In the genomic region with DNA sequence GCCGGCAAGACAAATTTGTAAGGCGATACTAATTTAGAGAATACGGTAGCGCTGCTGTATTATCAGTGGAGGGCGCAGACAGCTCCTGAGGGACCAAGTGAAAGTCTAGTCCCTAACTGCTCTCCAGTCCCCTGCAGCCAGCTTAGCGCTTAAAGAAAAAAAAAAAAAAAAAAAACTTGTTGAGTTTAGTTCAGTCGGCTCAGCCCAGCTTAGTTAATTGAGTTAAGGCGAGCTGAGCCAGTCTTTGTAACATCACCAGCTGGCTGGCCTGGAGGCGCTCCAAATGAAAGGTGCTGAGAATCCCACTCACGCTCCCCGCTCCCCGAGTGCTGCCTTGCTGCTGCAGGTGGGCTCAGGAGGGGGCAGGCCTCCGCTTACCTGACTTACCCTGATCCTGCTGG, we compare ENCODE assay signal across 8 mouse cellular contexts.
DNase-seq lines count a peak whose midpoint lies in the region; ATAC-seq and TF ChIP-seq lines count a peak whose summit lies in the region.

No protein-coding gene starts in this region.

- H3K36me3 ChIP-seq in forebrain, embryonic 11.5 days (ENCODE audit: control insufficient read depth, insufficient read depth, low read length): no peaks in the 10 kb centered on the region
- no peaks in the 10 kb centered on the region for H3K36me3 ChIP-seq in intestine, postnatal 0 days (ENCODE audit: control insufficient read depth, insufficient read depth)
- H3K36me3 ChIP-seq in liver, embryonic 13.5 days: no peaks in the 10 kb centered on the region
- H3K36me3 ChIP-seq in thymus, adult 2 months (ENCODE audit: control insufficient read depth, insufficient read depth, low read length): no peaks in the 10 kb centered on the region

- no peak overlapping the region; the same call in none of the 2 replicates for H3K9ac ChIP-seq in forebrain, embryonic 11.5 days (ENCODE audit: low read length)
- H3K9ac ChIP-seq in intestine, postnatal 0 days (ENCODE audit: low read depth, low read length): no peak overlapping the region
- H3K9ac ChIP-seq in liver, embryonic 13.5 days: no peak overlapping the region

- TF ChIP-seq POLR2A in thymus, adult 2 months (IDR thresholded peaks at IDR 0.05; ENCODE audit: control insufficient read depth, extremely low read depth, insufficient read depth, low read length, poor library complexity): no peak

- H3K4me2 ChIP-seq in forebrain, embryonic 11.5 days (ENCODE audit: low read depth, low read length, severe bottlenecking): peak overlapping the region; percentile 33; the same call in 1 of the 2 replicates
- 0 out of 2 replicates have a peak overlapping the region, but pooled peaks have one; percentile 27 for H3K4me2 ChIP-seq in intestine, postnatal 0 days (replicated peaks; ENCODE audit: low read depth)
- H3K4me2 ChIP-seq in liver, embryonic 13.5 days: peak overlapping the region; percentile 38; the same call in 1 of the 2 replicates

- no peak for TF ChIP-seq CTCF in intestine, postnatal 0 days (IDR thresholded peaks at IDR 0.05; ENCODE audit: low read depth)
- no peak for TF ChIP-seq CTCF in thymus, adult 2 months (IDR thresholded peaks at IDR 0.05; ENCODE audit: borderline replicate concordance, control insufficient read depth, extremely low read depth, insufficient read depth, low read length, poor library complexity)

- H3K9me3 ChIP-seq in forebrain, embryonic 11.5 days (ENCODE audit: control insufficient read depth, low read length): no peaks in the 10 kb centered on the region
- no peaks in the 10 kb centered on the region for H3K9me3 ChIP-seq in intestine, postnatal 0 days (ENCODE audit: control insufficient read depth)
- H3K9me3 ChIP-seq in liver, embryonic 13.5 days (replicated peaks): no peaks in the 10 kb centered on the region

- 0 out of 2 replicates have a peak, but pooled peaks cover 2% of the 10 kb centered on the region for H3K27me3 ChIP-seq in forebrain, embryonic 11.5 days (ENCODE audit: control insufficient read depth, insufficient read depth, low read length)
- peaks cover 3% of the 10 kb centered on the region; the same call in 1 of the 2 replicates for H3K27me3 ChIP-seq in intestine, postnatal 0 days (replicated peaks; ENCODE audit: control insufficient read depth, insufficient read depth, low read length)
- peaks cover 15% of the 10 kb centered on the region; the same call in 1 of the 2 replicates for H3K27me3 ChIP-seq in liver, embryonic 13.5 days
- no peaks in the 10 kb centered on the region for H3K27me3 ChIP-seq in thymus, adult 2 months (ENCODE audit: control insufficient read depth, insufficient read depth, low read length)

- no peak overlapping the region for H3K4me3 ChIP-seq in forebrain, embryonic 11.5 days (ENCODE audit: low read depth, low read length)
- H3K4me3 ChIP-seq in intestine, postnatal 0 days (ENCODE audit: low read depth, low read length): no peak overlapping the region
- no peak overlapping the region for H3K4me3 ChIP-seq in liver, embryonic 13.5 days (replicated peaks)
- H3K4me3 ChIP-seq in thymus, adult 2 months (ENCODE audit: control insufficient read depth, insufficient read depth, low read length): no peak overlapping the region

- intact Hi-C loops in left cerebral cortex, postnatal 14 days (cut with DNase I): no loop called here

- no peak overlapping the region for H3K27ac ChIP-seq in forebrain, embryonic 11.5 days (ENCODE audit: low read depth, low read length)
- H3K27ac ChIP-seq in intestine, postnatal 0 days (ENCODE audit: low read depth, low read length): no peak overlapping the region
- no peak overlapping the region for H3K27ac ChIP-seq in liver, embryonic 13.5 days
- H3K27ac ChIP-seq in thymus, adult 2 months (ENCODE audit: control insufficient read depth, insufficient read depth, low read length): no peak overlapping the region

- peak; percentile 50 to 51 for DNase-seq in left cerebral cortex, postnatal 14 days (ENCODE audit: low spot score in 2 of 2)
- no peak for DNase-seq in left cerebral cortex, adult 11 months (ENCODE audit: low spot score)
- DNase-seq in forebrain, embryonic 11.5 days (ENCODE audit: low spot score): no peak
- DNase-seq in liver, embryonic 13.5 days: no peak
- no peak for DNase-seq in spleen, postnatal 36 days (ENCODE audit: low spot score in 2 of 2)
- no peak for DNase-seq in thymus, adult 2 months
- no peak for DNase-seq in adrenal gland, postnatal 36 days

- no peak; the same call in 1 of the 2 replicates for ATAC-seq in forebrain, embryonic 11.5 days (replicated peaks; ENCODE audit: low FRiP score)
- ATAC-seq in intestine, postnatal 0 days: no peak
- no peak for ATAC-seq in liver, embryonic 13.5 days (ENCODE audit: low read depth)

- WGBS in forebrain, embryonic 11.5 days: 2% methylated on average over 13 of the region's 13 CpGs
- 25% methylated on average over 13 of the region's 13 CpGs for WGBS in intestine, postnatal 0 days
- WGBS in liver, embryonic 13.5 days (ENCODE audit: insufficient replicate concordance): 24% methylated on average over 13 of the region's 13 CpGs
- 74% methylated on average over 13 of the region's 13 CpGs for WGBS in thymus, adult 2 months

- peaks cover 6% of the 10 kb centered on the region for H3K4me1 ChIP-seq in forebrain, embryonic 11.5 days (replicated peaks; ENCODE audit: control insufficient read depth, insufficient read depth, low read length)
- H3K4me1 ChIP-seq in intestine, postnatal 0 days (replicated peaks; ENCODE audit: control insufficient read depth, insufficient read depth, low read length): 0 out of 2 replicates have a peak, but pooled peaks cover 5% of the 10 kb centered on the region
- peaks cover 32% of the 10 kb centered on the region for H3K4me1 ChIP-seq in liver, embryonic 13.5 days (replicated peaks)
- peaks cover 25% of the 10 kb centered on the region for H3K4me1 ChIP-seq in thymus, adult 2 months (replicated peaks; ENCODE audit: control insufficient read depth, insufficient read depth, low read length)

Comparison
In these comparisons a context has a peak if more than half of its experiments do, and no peak if none do; other contexts are left out.
1. DNase-seq: peak in left cerebral cortex, postnatal 14 days (2 of 2); none in left cerebral cortex, adult 11 months (single experiment), forebrain, embryonic 11.5 days (single experiment), liver, embryonic 13.5 days (single experiment), spleen, postnatal 36 days (0 of 2), thymus, adult 2 months (single experiment) and adrenal gland, postnatal 36 days (0 of 2).
2. Peak in every context shown above with its lines, with median percentiles within 50 percentile points of each other: H3K4me2 ChIP-seq.